Mouse (Mus musculus): ENCODE data around the gene Chuk. TPM values are rescaled to one million over a fixed set of nuclear protein-coding genes. Genes with fewer than 3 reads are reported as not detected.

Chuk gene
- total RNA-seq, 1 experiment, result 57.4 TPM

GRCm38 (mm10) chr19:44111706-44112105 lies 4.4 kb upstream of the Chuk start:
- Histone ChIP-seq H3K36me3 (ENCODE audit: control insufficient read depth, insufficient read depth, low read length, poor library complexity, severe bottlenecking) (peaks cover 34% of the 10 kb centered on the region), H3K4me1 (ENCODE audit: control insufficient read depth in 2 of 2, insufficient read depth in 2 of 2, low read length in 2 of 2, poor library complexity in 1 of 2) (peaks cover 0 to 2% of the 10 kb centered on the region in 2 experiments; a peak in 1 of 4 replicates), H3K4me3 (ENCODE audit: insufficient read depth in 1 of 2, low read depth in 1 of 2, low read length in 2 of 2, poor library complexity in 1 of 2, severe bottlenecking in 1 of 2) (no peak overlapping the region), H3K9me3 (ENCODE audit: control insufficient read depth, insufficient read depth, low read depth, low read length) (no peaks in the 10 kb centered on the region), H3K27ac (ENCODE audit: insufficient read depth, low read depth, low read length, poor library complexity, severe bottlenecking) (no peak overlapping the region), H3K9ac (ENCODE audit: insufficient read depth, low read depth, low read length, poor library complexity, severe bottlenecking) (no peak overlapping the region)
- in situ Hi-C loops (cut with MboI; ENCODE audit: low sequenced_read_pairs in 2 of 2, unreplicated experiment in 2 of 2), result no loop called here
- TF ChIP-seq ZNF384 (IDR thresholded peaks at IDR 0.05; ENCODE audit: low read depth, low read length) (no peak), CHD2 (IDR thresholded peaks at IDR 0.05; ENCODE audit: low read depth, low read length) (no peak), MAFK (IDR thresholded peaks at IDR 0.05; ENCODE audit: insufficient read depth, low read depth, low read length) (no peak), HCFC1 (IDR thresholded peaks at IDR 0.05; ENCODE audit: borderline replicate concordance, insufficient read depth, low read length) (no peak), ZC3H11A (IDR thresholded peaks at IDR 0.05; ENCODE audit: borderline replicate concordance, low read depth, low read length) (no peak)
- DNase-seq (ENCODE audit: low read depth, low spot score), result peak; percentile 36

DNA sequence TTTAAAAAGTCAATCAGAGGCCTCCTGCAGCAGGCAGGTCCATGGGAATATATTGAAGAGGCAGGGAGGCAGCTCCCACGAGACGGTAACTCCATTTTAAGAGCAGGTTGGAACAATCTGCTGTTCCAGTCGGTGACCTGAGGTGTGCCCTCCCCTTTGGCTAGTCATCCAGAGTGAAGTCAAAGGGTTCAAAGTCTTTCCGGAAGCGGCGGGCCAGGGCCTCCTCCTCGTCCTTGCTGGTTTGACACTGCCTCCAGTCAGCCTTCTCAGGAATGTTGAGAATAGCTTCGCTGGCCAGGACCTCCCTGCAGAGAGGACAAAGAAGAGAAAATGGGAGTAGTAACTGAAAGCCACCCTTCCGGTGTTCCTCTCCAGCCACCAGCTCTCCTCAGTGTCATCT lies 3.1 kb upstream of the Chuk start:
- H3K4me1 ChIP-seq (ENCODE audit: control insufficient read depth in 2 of 2, insufficient read depth in 2 of 2, low read length in 2 of 2, poor library complexity in 1 of 2), result peaks cover 2% of the 10 kb centered on the region in 2 experiments; a peak in 1 of 4 replicates
- DNase-seq (ENCODE audit: low read depth, low spot score), result no peak
- peaks cover 31% of the 10 kb centered on the region for H3K36me3 ChIP-seq (ENCODE audit: control insufficient read depth, insufficient read depth, low read length, poor library complexity, severe bottlenecking)
- no peaks in the 10 kb centered on the region for H3K9me3 ChIP-seq (ENCODE audit: control insufficient read depth, insufficient read depth, low read depth, low read length)
- no peak overlapping the region for H3K27ac ChIP-seq (ENCODE audit: insufficient read depth, low read depth, low read length, poor library complexity, severe bottlenecking)
- H3K9ac ChIP-seq (ENCODE audit: insufficient read depth, low read depth, low read length, poor library complexity, severe bottlenecking), result no peak overlapping the region
- no peak for TF ChIP-seq CHD2 (IDR thresholded peaks at IDR 0.05; ENCODE audit: low read depth, low read length)
- H3K4me3 ChIP-seq (ENCODE audit: insufficient read depth in 1 of 2, low read depth in 1 of 2, low read length in 2 of 2, poor library complexity in 1 of 2, severe bottlenecking in 1 of 2), result no peak overlapping the region
- in situ Hi-C loops (cut with MboI; ENCODE audit: low sequenced_read_pairs in 2 of 2, unreplicated experiment in 2 of 2), result no loop called here

DNA sequence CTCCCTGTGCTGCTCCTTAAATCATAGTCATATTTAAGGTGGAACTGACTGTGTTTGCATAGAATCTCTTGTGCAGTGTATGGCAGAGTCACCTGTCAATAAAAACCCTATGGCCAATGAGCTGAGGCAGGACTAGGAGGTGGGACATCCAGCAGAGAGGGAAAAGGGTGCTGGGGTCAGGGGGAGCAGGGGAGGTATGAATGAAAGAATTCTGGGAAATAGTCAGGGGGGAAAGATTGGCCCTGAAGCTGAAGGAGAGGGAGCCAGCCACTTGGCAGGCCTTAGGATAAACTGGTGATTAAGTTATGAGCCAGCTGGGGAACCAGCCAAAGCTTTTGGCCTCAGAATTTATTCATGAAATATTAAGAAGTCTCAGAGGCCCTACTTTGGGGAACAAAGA lies 1.7 kb upstream of the Chuk start:
- no peak for TF ChIP-seq ZNF384 (IDR thresholded peaks at IDR 0.05; ENCODE audit: low read depth, low read length)
- no peak for TF ChIP-seq MAFK (IDR thresholded peaks at IDR 0.05; ENCODE audit: insufficient read depth, low read depth, low read length)
- TF ChIP-seq ZC3H11A (IDR thresholded peaks at IDR 0.05; ENCODE audit: borderline replicate concordance, low read depth, low read length), result no peak
- no peak for TF ChIP-seq CHD2 (IDR thresholded peaks at IDR 0.05; ENCODE audit: low read depth, low read length)
- no peak for TF ChIP-seq HCFC1 (IDR thresholded peaks at IDR 0.05; ENCODE audit: borderline replicate concordance, insufficient read depth, low read length)
- Histone ChIP-seq H3K36me3 (ENCODE audit: control insufficient read depth, insufficient read depth, low read length, poor library complexity, severe bottlenecking) (peaks cover 26% of the 10 kb centered on the region), H3K9ac (ENCODE audit: insufficient read depth, low read depth, low read length, poor library complexity, severe bottlenecking) (no peak overlapping the region), H3K9me3 (ENCODE audit: control insufficient read depth, insufficient read depth, low read depth, low read length) (no peaks in the 10 kb centered on the region), H3K4me3 (ENCODE audit: insufficient read depth in 1 of 2, low read depth in 1 of 2, low read length in 2 of 2, poor library complexity in 1 of 2, severe bottlenecking in 1 of 2) (no peak overlapping the region), H3K4me1 (ENCODE audit: control insufficient read depth in 2 of 2, insufficient read depth in 2 of 2, low read length in 2 of 2, poor library complexity in 1 of 2) (peaks cover 2% of the 10 kb centered on the region in 2 experiments; a peak in 1 of 4 replicates), H3K27ac (ENCODE audit: insufficient read depth, low read depth, low read length, poor library complexity, severe bottlenecking) (no peak overlapping the region)
- in situ Hi-C loops (cut with MboI; ENCODE audit: low sequenced_read_pairs in 2 of 2, unreplicated experiment in 2 of 2), result no loop called here
- no peak for DNase-seq (ENCODE audit: low read depth, low spot score)

DNA sequence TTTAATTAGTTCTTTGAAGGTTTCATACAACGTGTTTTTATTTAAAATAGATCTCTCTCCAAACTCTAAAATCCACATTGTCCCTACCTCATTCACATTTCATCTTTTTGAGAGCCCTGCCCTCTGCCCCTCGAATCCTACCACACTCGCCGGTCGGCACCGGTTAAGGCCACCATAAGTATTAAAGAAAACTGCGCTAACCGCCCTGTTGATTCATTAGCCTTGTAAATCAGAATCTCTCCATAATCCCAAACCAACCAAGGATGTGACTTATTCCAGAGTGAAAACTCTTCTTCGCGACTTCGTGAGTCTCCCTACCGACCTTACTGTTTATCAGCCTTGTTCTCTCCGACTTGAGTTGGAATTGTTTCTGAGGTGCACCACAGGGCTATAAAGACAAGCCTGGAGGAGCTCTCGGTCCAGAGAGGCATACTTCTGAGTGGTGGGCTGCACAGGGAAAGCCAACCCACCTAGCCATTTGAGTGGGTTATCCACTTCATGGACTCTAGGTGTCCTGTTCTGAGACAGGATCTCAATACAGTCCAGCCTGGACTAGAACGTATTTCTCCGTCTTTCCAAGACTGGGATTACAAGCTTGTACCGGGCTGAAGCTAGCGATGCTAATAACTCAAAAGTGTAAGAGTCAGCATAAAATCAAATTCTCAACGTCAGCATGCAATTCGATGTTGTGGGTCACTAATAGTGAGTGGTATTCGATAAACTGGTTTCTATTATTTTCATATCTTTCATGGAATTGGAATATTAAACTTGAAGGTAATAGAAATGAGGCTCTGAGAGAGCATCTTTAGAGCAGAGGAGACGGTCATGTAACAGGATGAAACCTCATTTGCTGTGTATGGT lies 611 bp upstream of the Chuk start:
- Histone ChIP-seq H3K27ac (ENCODE audit: insufficient read depth, low read depth, low read length, poor library complexity, severe bottlenecking) (no peak overlapping the region; the same call in 1 of the 2 replicates), H3K9ac (ENCODE audit: insufficient read depth, low read depth, low read length, poor library complexity, severe bottlenecking) (peak overlapping the region; percentile 83), H3K9me3 (ENCODE audit: control insufficient read depth, insufficient read depth, low read depth, low read length) (no peaks in the 10 kb centered on the region), H3K4me1 (ENCODE audit: control insufficient read depth in 2 of 2, insufficient read depth in 2 of 2, low read length in 2 of 2, poor library complexity in 1 of 2) (peaks cover 2% of the 10 kb centered on the region in 2 experiments; a peak in 1 of 4 replicates), H3K4me3 (ENCODE audit: insufficient read depth in 1 of 2, low read depth in 1 of 2, low read length in 2 of 2, poor library complexity in 1 of 2, severe bottlenecking in 1 of 2) (peak overlapping the region; percentile 78 to 91), H3K36me3 (ENCODE audit: control insufficient read depth, insufficient read depth, low read length, poor library complexity, severe bottlenecking) (peaks cover 16% of the 10 kb centered on the region)
- no peak for TF ChIP-seq ZNF384 (IDR thresholded peaks at IDR 0.05; ENCODE audit: low read depth, low read length)
- peak; percentile 56; the same call in 1 of the 2 replicates for TF ChIP-seq MAFK (IDR thresholded peaks at IDR 0.05; ENCODE audit: insufficient read depth, low read depth, low read length)
- in situ Hi-C loops (cut with MboI; ENCODE audit: low sequenced_read_pairs in 2 of 2, unreplicated experiment in 2 of 2), result no loop called here
- DNase-seq (ENCODE audit: low read depth, low spot score), result no peak
